Mouse (Mus musculus) activated CD4-positive, CD25-positive, alpha-beta regulatory T cell, adult 4 months (primary cell): ENCODE measurements around the gene Kcnj14. TPM values are rescaled to one million over a fixed set of nuclear protein-coding genes. Genes with fewer than 3 reads are reported as not detected.

Source experiments
- ATAC-seq: one replicate; pipeline ENCODE4 v1.8.0; 2017
- polyA plus RNA-seq, 2 experiments: library from polyadenylated mRNA; unstranded; fragments of 100-300 nt; shearing (Covaris generic); gene quantifications; one replicate each; pipeline ENCODE4 v1.2.1; 2017

The Kcnj14 gene
- polyA plus RNA-seq, 2 experiments from 2014 or later, result not detected

- no peak for ATAC-seq
Observed at GRCm38 (mm10) chr7:45794971-45795370, 29.6 kb downstream of the Kcnj14 start.

GRCm38 (mm10) chr7:45793969-45794585, 30.5 kb downstream of the Kcnj14 start:
- no peak for ATAC-seq

GRCm38 (mm10) chr7:45793240-45793639, 31.3 kb downstream of the Kcnj14 start:
- no peak for ATAC-seq

GRCm38 (mm10) chr7:45791756-45792490, 32.7 kb downstream of the Kcnj14 start:
- ATAC-seq, result no peak

GRCm38 (mm10) chr7:45790721-45791120, 33.9 kb downstream of the Kcnj14 start:
- no peak for ATAC-seq

GRCm38 (mm10) chr7:45787642-45788041, 36.9 kb downstream of the Kcnj14 start:
- ATAC-seq, result no peak

- ATAC-seq, result no peak
Observed at GRCm38 (mm10) chr7:45786661-45787413, 37.7 kb downstream of the Kcnj14 start.

GRCm38 (mm10) chr7:45786136-45786578, 38.4 kb downstream of the Kcnj14 start:
- no peak for ATAC-seq

- no peak for ATAC-seq
Observed at GRCm38 (mm10) chr7:45785388-45786135, 39.0 kb downstream of the Kcnj14 start.

GRCm38 (mm10) chr7:45784524-45785372, 39.8 kb downstream of the Kcnj14 start, which contains the start of gene Sult2b1:
Gene Sult2b1 (minus strand): TSS chr7:45784669.
- no peak for ATAC-seq

- no peak for ATAC-seq
Observed at GRCm38 (mm10) chr7:45783511-45784091, 41.0 kb downstream of the Kcnj14 start, which contains the start of gene Lmtk3. Gene Lmtk3 (plus strand): TSS chr7:45783738.

GRCm38 (mm10) chr7:45782271-45782670, 42.3 kb downstream of the Kcnj14 start:
- ATAC-seq, result no peak

GRCm38 (mm10) chr7:45779081-45779641, 45.4 kb downstream of the Kcnj14 start:
- ATAC-seq, result peak; percentile 88

- ATAC-seq, result no peak
Observed at GRCm38 (mm10) chr7:45775237-45775636, 49.3 kb downstream of the Kcnj14 start.

- no peak for ATAC-seq
Observed at GRCm38 (mm10) chr7:45771101-45771500, 53.5 kb downstream of the Kcnj14 start.

- no peak for ATAC-seq
Observed at GRCm38 (mm10) chr7:45770427-45771082, 54.0 kb downstream of the Kcnj14 start.

- ATAC-seq, result no peak
Observed at GRCm38 (mm10) chr7:45767500-45767899, 57.1 kb downstream of the Kcnj14 start.

- no peak for ATAC-seq
Observed at GRCm38 (mm10) chr7:45766764-45767163, 57.8 kb downstream of the Kcnj14 start.
